Mouse (Mus musculus) E14TG2a.4 (cell line): ENCODE measurements around the gene Smarcc2.

ENCODE experiments used
- CTCF ChIP-seq: conservative IDR thresholded peaks from 2 replicates; pipeline ENCODE4 v1.5.1; 2014; ENCODE audit warnings: low read length
- POU5F1 ChIP-seq: IDR thresholded peaks from 2 replicates; pipeline ENCODE4 v1.6.1; 2014; ENCODE audit warnings: low read length, borderline replicate concordance

DNA sequence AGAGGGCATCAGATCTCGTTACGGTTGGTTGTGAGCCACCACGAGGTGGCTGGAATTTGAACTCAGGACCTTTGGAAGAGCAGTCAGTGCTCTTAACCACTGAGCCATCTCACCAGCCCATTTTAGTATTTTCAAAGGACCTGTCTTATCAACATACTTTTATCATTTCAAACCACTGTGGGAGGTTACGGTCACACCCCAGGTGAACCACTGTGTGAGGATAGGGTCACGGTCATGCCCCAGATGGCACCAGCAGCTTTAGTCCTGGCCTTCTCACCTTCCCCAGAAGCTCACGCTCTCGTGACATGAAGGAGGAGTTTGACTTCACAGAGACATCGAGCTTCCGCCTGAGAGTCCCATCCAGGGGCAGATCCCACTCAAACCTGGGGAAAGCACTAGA, 52.1 kb downstream of the Smarcc2 start:
- TF ChIP-seq CTCF: no peak
- no peak for TF ChIP-seq POU5F1
